Mouse (Mus musculus): ENCODE measurements around the gene Tex48.

The Tex48 gene

DNA sequence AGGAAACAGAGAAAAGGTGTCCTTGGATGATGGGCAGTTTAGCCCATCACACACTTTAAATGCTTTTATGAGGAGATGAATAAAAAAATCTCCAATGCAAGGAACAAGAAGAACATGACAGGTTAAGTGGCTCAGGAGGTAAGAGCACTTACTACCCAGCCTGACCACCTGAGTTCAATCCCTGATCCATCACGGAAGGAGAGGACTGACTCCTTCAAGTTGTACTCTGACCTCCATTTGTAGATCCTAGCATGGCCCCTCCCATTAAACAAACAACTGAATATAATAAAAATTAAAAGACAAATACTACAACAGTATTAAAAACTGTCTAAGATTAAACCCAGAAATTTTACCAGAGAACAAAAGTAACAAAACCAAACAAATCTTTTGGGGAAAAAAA, 16.3 kb downstream of the Tex48 start:
- TF ChIP-seq CTCF (conservative IDR thresholded peaks at IDR 0.05; ENCODE audit: low read length) (no peak), POU5F1 (IDR thresholded peaks at IDR 0.05; ENCODE audit: borderline replicate concordance, low read length) (no peak), NANOG (IDR thresholded peaks at IDR 0.05; ENCODE audit: borderline replicate concordance, low read length) (no peak)

DNA sequence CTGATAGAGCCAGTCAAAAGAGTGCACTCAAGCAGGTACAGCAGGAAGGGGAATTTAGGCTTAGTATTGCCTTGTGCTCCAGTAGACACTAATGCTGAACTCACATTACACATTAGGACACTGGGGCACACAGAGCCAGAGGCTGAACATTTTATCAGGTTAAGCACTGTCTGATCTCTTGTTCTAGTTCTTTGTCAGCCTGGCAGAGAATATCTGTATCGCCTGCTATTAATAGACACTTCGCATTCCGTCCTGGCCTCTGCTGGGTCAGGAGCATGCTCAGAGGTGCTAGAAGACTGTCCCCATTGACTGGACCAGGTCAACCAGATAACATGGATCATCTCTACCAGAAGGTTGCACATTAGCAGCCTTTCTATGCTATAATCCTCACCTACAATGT, 16.7 kb downstream of the Tex48 start:
- no peaks in the 10 kb centered on the region for H3K4me1 ChIP-seq (replicated peaks; ENCODE audit: low read depth, low read length)
- H3K27me3 ChIP-seq (ENCODE audit: insufficient read depth, low read length) = no peaks in the 10 kb centered on the region
- H3K9me3 ChIP-seq (ENCODE audit: low read length) = no peaks in the 10 kb centered on the region
- no peak overlapping the region for H3K4me3 ChIP-seq (replicated peaks; ENCODE audit: low read length)
- TF ChIP-seq CTCF (conservative IDR thresholded peaks at IDR 0.05; ENCODE audit: low read length) (no peak), NANOG (IDR thresholded peaks at IDR 0.05; ENCODE audit: borderline replicate concordance, low read length) (no peak), POU5F1 (IDR thresholded peaks at IDR 0.05; ENCODE audit: borderline replicate concordance, low read length) (no peak)
- H3K36me3 ChIP-seq (ENCODE audit: insufficient read depth, low read length) = no peaks in the 10 kb centered on the region

More for the DNA sequence above, 16.3 kb downstream of the Tex48 start:
- H3K27me3 ChIP-seq (ENCODE audit: insufficient read depth, low read length) = no peaks in the 10 kb centered on the region
- H3K4me1 ChIP-seq (replicated peaks; ENCODE audit: low read depth, low read length) = no peaks in the 10 kb centered on the region
- H3K36me3 ChIP-seq (ENCODE audit: insufficient read depth, low read length) = no peaks in the 10 kb centered on the region
- no peak overlapping the region for H3K4me3 ChIP-seq (replicated peaks; ENCODE audit: low read length)
- no peaks in the 10 kb centered on the region for H3K9me3 ChIP-seq (ENCODE audit: low read length)

DNA sequence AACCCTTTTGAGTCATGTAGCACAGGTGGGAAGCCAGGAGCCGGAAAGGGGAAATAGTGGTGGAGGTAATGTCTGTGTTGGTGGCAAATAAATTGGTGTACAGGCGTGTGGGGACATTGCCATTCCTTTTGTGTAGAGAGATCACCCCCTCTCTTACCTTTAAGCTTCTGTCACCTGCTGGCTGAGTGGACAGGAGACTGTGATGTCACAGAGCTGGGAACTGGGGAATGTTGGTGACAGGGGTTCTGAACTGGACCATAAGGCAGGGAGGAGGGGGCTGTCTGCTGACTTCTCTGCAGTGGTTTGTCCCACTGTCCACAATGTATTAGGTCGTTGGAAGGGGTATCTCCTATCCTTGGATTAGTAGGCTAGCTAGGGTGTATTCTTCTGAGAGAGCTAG, 17.3 kb downstream of the Tex48 start, which contains the start of gene Gm11213:
Gm11213 (minus strand) TSS at position 317 of the 400 bp plus-strand sequence.
- TF ChIP-seq CTCF (conservative IDR thresholded peaks at IDR 0.05; ENCODE audit: low read length) (no peak), POU5F1 (IDR thresholded peaks at IDR 0.05; ENCODE audit: borderline replicate concordance, low read length) (no peak), NANOG (IDR thresholded peaks at IDR 0.05; ENCODE audit: borderline replicate concordance, low read length) (no peak)
- Histone ChIP-seq H3K4me1 (replicated peaks; ENCODE audit: low read depth, low read length) (no peaks in the 10 kb centered on the region), H3K9me3 (ENCODE audit: low read length) (no peaks in the 10 kb centered on the region), H3K27me3 (ENCODE audit: insufficient read depth, low read length) (no peaks in the 10 kb centered on the region), H3K4me3 (replicated peaks; ENCODE audit: low read length) (no peak within 1 kb of the TSS), H3K36me3 (ENCODE audit: insufficient read depth, low read length) (no peaks in the 10 kb centered on the region)

DNA sequence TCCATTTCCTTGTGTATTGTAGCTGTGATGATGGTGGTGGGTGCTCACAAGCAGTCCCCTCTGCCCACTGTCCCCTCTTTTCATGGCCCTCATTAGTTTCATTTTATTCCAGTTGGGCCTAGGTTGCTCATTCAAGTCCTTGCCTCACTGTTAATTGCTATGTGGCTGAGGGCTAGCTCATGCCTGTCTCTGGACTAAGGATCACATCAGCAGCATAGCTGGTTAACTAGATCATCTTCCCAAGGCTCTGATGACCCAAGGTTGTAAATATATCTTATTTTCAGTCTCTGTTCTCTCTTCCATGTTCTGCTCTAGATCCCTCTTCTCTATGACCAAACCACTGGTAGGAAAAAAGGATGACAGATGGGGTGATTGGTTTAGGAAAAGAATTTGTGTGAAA, 21.0 kb downstream of the Tex48 start:
- TF ChIP-seq NANOG (IDR thresholded peaks at IDR 0.05; ENCODE audit: borderline replicate concordance, low read length) = no peak
- TF ChIP-seq POU5F1 (IDR thresholded peaks at IDR 0.05; ENCODE audit: borderline replicate concordance, low read length) = no peak
- no peak for TF ChIP-seq CTCF (conservative IDR thresholded peaks at IDR 0.05; ENCODE audit: low read length)
- no peaks in the 10 kb centered on the region for H3K9me3 ChIP-seq (ENCODE audit: low read length)

DNA sequence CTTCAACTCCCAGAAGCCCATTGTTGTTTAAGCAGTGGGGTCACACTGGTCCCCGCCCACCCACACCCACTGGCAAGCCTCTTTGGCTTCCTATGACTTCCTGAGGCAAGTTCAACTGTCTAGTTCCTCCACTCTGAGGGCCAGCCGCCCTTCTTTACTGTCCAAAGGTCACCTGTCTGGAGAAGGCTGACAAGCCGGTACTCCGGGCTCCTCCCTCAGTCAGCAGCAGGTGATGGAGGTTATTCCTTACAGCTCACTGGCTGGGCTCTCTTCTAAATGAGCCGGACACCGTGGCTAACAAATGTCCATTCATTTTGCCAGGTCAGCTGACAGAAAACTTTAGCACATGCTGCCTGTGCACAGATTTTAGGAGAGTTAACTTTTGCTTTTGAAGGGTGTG, 21.4 kb downstream of the Tex48 start:
- Histone ChIP-seq H3K4me1 (replicated peaks; ENCODE audit: low read depth, low read length) (no peaks in the 10 kb centered on the region), H3K36me3 (ENCODE audit: insufficient read depth, low read length) (no peaks in the 10 kb centered on the region), H3K27me3 (ENCODE audit: insufficient read depth, low read length) (no peaks in the 10 kb centered on the region; the same call in 1 of the 2 replicates), H3K4me3 (replicated peaks; ENCODE audit: low read length) (no peak overlapping the region), H3K9me3 (ENCODE audit: low read length) (no peaks in the 10 kb centered on the region)
- no peak for TF ChIP-seq NANOG (IDR thresholded peaks at IDR 0.05; ENCODE audit: borderline replicate concordance, low read length)
- no peak for TF ChIP-seq POU5F1 (IDR thresholded peaks at IDR 0.05; ENCODE audit: borderline replicate concordance, low read length)

More for the DNA sequence above, 21.0 kb downstream of the Tex48 start:
- Histone ChIP-seq H3K36me3 (ENCODE audit: insufficient read depth, low read length) (no peaks in the 10 kb centered on the region), H3K4me1 (replicated peaks; ENCODE audit: low read depth, low read length) (no peaks in the 10 kb centered on the region), H3K27me3 (ENCODE audit: insufficient read depth, low read length) (no peaks in the 10 kb centered on the region; the same call in 1 of the 2 replicates), H3K4me3 (replicated peaks; ENCODE audit: low read length) (no peak overlapping the region)

DNA sequence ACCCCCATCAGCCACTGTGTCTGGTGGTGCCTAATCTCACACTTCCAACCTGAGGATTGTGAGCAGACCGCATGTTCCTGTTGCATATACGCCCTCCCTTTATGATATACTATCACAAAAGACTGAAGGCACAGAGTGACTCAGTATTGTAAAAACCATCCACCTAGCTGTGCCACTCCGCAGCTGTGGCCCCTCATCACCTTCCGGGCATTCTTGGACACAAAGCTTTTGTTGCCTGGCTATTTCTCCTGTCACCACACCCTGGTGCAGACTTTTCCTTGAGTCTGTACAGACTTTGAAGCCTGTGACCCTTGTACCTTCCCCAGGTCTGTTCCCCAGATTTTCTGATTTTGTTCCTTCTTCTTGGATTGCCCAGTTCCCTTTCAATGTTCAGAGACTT, 26.2 kb downstream of the Tex48 start:
- Histone ChIP-seq H3K9me3 (ENCODE audit: low read length) (no peaks in the 10 kb centered on the region), H3K4me3 (replicated peaks; ENCODE audit: low read length) (no peak overlapping the region), H3K27me3 (ENCODE audit: insufficient read depth, low read length) (no peaks in the 10 kb centered on the region; the same call in 1 of the 2 replicates), H3K4me1 (replicated peaks; ENCODE audit: low read depth, low read length) (no peaks in the 10 kb centered on the region), H3K36me3 (ENCODE audit: insufficient read depth, low read length) (no peaks in the 10 kb centered on the region)
- TF ChIP-seq POU5F1 (IDR thresholded peaks at IDR 0.05; ENCODE audit: borderline replicate concordance, low read length) (no peak), CTCF (conservative IDR thresholded peaks at IDR 0.05; ENCODE audit: low read length) (no peak), NANOG (IDR thresholded peaks at IDR 0.05; ENCODE audit: borderline replicate concordance, low read length) (no peak)

DNA sequence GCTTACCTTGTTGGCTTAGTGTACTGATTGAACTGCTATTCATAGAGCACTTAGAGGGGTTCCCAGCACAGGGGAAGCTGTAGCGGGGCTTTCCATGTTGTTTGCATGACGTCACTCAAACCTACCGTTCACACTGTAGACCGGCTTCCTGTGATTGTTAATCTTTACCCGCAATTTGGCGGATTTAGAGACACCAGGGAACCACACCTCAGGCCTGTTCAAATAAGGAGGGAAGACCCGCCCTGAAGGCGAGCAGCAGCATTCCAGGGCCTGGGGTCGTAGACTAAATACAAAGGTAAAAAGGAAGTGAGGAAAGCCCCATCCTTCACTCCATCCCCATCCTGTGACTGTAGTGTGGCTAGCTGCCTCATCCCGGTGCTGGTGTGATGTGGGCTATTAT, 27.0 kb downstream of the Tex48 start:
- H3K4me1 ChIP-seq (replicated peaks; ENCODE audit: low read depth, low read length) = no peaks in the 10 kb centered on the region
- no peaks in the 10 kb centered on the region; the same call in 1 of the 2 replicates for H3K27me3 ChIP-seq (ENCODE audit: insufficient read depth, low read length)
- H3K9me3 ChIP-seq (ENCODE audit: low read length) = no peaks in the 10 kb centered on the region
- no peak overlapping the region for H3K4me3 ChIP-seq (replicated peaks; ENCODE audit: low read length)
- TF ChIP-seq NANOG (IDR thresholded peaks at IDR 0.05; ENCODE audit: borderline replicate concordance, low read length) (no peak), POU5F1 (IDR thresholded peaks at IDR 0.05; ENCODE audit: borderline replicate concordance, low read length) (no peak), CTCF (conservative IDR thresholded peaks at IDR 0.05; ENCODE audit: low read length) (no peak)
- no peaks in the 10 kb centered on the region for H3K36me3 ChIP-seq (ENCODE audit: insufficient read depth, low read length)

DNA sequence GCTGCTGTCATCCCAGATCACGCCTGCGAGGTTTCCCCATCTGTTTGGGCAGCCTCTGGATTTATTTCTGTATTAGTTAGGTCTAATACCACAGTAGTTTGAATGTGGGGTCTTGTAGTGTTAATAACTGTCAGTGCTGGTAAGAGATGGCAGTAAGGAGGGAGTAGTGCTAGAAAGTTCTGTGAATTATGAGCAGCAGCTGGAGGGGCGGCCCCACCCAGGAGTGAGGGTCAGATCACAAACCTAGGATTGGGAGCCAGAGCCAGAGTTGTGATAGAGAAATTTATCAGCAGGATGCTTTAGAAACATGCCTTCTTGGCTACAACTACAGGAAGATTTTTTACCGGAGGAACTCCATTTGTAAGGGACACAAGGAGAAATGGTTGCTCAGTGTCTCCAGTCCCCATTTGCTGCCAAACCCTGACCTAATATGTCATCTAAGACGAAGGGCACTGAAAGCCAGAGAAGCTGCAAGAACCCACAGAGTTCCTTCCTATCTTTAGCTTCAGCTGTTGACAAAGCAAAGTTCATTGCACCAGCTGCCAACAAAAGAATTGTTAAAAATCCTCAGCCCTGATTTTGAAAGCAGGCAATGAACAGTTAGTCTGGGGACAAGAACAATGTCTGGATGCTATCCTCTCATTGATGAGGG, 27.6 kb downstream of the Tex48 start:
- no peaks in the 10 kb centered on the region for H3K4me1 ChIP-seq (replicated peaks; ENCODE audit: low read depth, low read length)
- H3K36me3 ChIP-seq (ENCODE audit: insufficient read depth, low read length) = no peaks in the 10 kb centered on the region
- no peak overlapping the region for H3K4me3 ChIP-seq (replicated peaks; ENCODE audit: low read length)
- no peaks in the 10 kb centered on the region; the same call in 1 of the 2 replicates for H3K27me3 ChIP-seq (ENCODE audit: insufficient read depth, low read length)
- no peaks in the 10 kb centered on the region for H3K9me3 ChIP-seq (ENCODE audit: low read length)
- TF ChIP-seq POU5F1 (IDR thresholded peaks at IDR 0.05; ENCODE audit: borderline replicate concordance, low read length) (no peak), CTCF (conservative IDR thresholded peaks at IDR 0.05; ENCODE audit: low read length) (no peak), NANOG (IDR thresholded peaks at IDR 0.05; ENCODE audit: borderline replicate concordance, low read length) (no peak)

DNA sequence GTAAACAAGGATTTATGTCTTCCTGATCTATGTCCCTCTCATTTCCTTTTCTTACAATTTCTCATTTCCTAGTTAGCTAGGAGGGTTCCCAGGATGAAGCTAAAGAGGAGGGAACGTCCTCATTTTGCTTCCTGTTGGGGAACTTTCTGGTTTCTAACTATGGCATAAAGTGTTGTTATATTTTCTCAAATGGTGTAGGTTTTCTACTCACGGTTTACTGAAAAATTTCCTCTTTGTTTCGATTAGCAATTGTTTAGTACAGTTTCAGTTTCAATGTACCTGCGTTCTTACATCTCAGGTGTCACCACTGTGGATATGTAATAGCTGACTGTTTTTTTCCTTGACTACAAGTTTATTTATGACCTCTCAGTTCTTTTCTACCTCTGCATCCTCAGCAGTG, 31.7 kb downstream of the Tex48 start:
- no peak overlapping the region for H3K4me3 ChIP-seq (replicated peaks; ENCODE audit: low read length)

More for the DNA sequence above, 31.7 kb downstream of the Tex48 start:
- H3K27me3 ChIP-seq (ENCODE audit: insufficient read depth, low read length) = no peaks in the 10 kb centered on the region
- H3K4me1 ChIP-seq (replicated peaks; ENCODE audit: low read depth, low read length) = no peaks in the 10 kb centered on the region
- TF ChIP-seq POU5F1 (IDR thresholded peaks at IDR 0.05; ENCODE audit: borderline replicate concordance, low read length) = no peak
- TF ChIP-seq CTCF (conservative IDR thresholded peaks at IDR 0.05; ENCODE audit: low read length) = no peak
- no peak for TF ChIP-seq NANOG (IDR thresholded peaks at IDR 0.05; ENCODE audit: borderline replicate concordance, low read length)
- H3K36me3 ChIP-seq (ENCODE audit: insufficient read depth, low read length) = no peaks in the 10 kb centered on the region
- H3K9me3 ChIP-seq (ENCODE audit: low read length) = no peaks in the 10 kb centered on the region

Data from E14TG2a.4 (cell line).